Mouse (Mus musculus): ENCODE results near the gene Snx33.

The Snx33 gene

GRCm38 (mm10) chr9:56925291-56926024, 2.7 kb downstream of the Snx33 start:
- DNase-seq (ENCODE audit: low read depth, low spot score), result no peak

- no peak for DNase-seq (ENCODE audit: low read depth, low spot score)
Observed at GRCm38 (mm10) chr9:56924651-56925027, 3.5 kb downstream of the Snx33 start.

DNA sequence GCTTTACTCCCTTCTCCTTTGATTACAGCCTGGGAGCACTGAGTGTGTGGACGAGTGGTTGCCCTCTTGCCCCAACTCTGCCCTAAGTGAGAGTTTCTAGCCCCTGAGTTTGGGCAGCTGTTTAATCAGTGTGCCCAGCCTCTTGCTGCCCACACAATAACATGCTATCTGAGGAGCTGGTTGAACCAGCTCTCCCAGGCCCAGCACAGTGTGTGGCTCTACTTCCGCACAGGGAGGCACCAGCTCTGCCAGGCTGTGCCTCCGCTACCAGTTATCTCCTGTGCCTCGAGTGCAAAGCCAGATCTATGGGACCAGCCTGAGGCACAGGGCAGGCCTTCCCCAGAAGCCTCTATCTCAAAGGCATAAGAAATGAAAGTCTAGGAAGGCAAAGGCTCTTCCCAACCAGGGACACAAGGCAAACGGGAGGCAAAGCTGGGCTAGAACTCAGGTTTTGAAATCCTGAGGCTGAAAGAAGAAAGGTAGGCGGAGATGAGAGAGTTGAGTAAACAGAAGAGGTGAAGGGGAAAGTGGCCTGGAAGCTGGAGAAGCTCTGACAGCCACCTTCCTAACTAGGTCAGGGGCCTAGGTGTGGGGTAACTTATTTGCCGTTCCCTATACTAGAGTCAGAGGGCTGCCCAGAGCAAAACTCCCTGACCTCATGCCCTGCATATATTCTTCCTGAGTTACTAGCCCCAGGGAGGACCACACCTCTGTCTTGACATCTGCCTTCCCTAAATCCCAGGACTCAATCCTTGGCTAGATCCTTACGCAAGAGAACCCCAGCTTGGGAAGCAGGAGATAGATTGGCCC, 4.1 kb downstream of the Snx33 start:
- no peak for DNase-seq (ENCODE audit: low read depth, low spot score)

- no peak for DNase-seq (ENCODE audit: low read depth, low spot score)
Observed at GRCm38 (mm10) chr9:56922746-56923145, 5.4 kb downstream of the Snx33 start.

DNA sequence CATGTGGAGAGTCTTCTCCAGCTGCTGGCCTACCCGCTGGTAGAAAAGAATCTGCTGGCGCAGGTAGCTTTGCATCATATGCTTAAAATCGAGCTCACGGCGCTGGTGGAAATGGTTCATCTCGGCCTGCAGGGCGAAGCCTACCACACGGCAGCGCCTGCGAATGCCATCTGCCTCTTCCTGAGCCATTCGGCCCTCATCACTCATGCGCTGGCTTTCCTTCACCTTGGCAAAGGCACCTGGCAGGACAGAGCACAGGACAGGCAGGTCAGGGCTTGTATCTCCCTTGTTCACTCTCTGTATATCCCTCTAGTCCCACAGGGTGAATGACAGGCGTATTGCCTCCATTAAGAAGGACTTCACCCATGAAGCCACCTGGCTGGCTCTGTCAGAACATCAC, 9.7 kb downstream of the Snx33 start:
- no peak for DNase-seq (ENCODE audit: low read depth, low spot score)

GRCm38 (mm10) chr9:56917131-56917530, 11.0 kb downstream of the Snx33 start:
- no peak for DNase-seq (ENCODE audit: low read depth, low spot score)

- no peak for DNase-seq (ENCODE audit: low read depth, low spot score)
Observed at GRCm38 (mm10) chr9:56915695-56916410, 12.3 kb downstream of the Snx33 start.

DNA sequence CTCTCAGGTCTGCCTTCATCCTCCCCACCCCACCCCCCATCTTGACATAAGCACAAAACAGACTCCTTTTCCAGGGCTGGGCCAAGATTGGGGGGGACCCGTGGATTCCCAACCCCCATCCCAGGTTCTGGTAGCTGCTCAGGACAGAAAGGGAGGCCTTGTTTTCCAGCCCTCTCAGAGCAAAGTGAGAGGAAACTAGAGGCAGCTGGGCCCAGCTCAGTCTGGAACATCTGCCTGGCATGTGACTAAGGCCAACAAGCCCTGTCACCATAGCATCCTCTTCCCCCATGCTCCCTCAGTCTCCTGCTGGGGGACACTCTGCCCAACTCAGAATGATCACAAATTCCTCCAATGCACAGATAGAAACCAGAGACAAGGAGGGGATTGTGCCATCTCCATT, 13.1 kb downstream of the Snx33 start:
- DNase-seq (ENCODE audit: low read depth, low spot score), result no peak

DNA sequence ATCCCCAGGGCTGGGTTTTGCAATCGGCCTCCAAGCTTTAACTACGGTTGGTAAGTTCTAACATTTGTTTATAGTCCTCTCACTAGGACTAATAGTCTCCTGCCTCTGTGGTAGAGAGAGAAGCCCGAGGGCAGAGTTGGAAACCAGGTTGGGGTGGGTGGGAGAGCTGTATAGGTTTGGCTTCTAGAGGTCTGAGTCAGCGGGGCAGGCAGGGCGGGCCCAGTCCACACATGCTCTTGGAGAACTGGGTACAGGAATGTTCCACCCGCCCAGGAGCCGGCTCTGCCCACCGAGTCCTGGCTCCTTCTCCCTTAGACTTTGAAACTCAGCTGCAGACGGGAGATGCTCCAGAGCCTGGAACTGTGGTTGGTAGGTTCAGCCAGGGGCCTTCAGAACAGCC, 14.2 kb downstream of the Snx33 start:
- no peak for DNase-seq (ENCODE audit: low read depth, low spot score)

- no peak for DNase-seq (ENCODE audit: low read depth, low spot score)
Observed at GRCm38 (mm10) chr9:56911017-56911416, 17.2 kb downstream of the Snx33 start.

DNA sequence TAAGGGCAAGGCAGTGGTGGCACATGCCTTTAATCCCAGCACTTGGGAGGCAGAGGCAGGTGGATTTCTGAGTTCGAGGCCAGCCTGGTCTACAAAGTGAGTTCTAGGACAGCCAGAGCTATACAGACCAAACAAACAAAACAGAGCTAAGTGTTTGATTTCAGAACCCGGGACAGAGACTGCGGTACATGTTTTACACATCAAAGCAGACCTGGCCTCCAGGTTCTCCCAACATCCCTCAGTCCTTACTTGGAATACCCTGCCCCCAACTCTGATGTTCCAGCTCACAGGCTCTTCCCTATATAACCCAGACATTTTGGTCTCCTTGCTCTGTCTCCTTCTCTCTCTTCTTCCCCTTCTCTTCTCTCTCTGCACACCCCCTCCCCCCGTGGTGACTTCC, 18.2 kb downstream of the Snx33 start:
- peak; percentile 80 for DNase-seq (ENCODE audit: low read depth, low spot score)

DNA sequence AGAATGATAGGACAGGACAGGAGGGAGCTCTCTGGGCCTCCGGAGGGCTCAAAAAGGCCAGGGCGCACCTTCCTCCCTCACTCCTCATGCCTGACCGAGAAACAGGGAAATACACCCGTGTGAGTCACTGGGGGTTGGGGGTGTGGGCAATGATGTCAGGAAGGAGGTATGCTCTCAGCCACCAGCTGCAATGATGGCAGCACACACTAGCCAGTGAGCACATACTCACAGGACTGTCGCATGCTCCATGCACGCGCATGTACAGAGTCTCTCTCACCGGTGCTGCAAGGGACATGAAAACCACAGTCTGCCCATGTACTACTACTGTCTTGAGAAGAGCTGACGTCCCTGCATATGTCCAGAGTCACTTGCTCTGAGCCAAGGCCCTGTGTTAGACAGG, 20.6 kb downstream of the Snx33 start:
- no peak for DNase-seq (ENCODE audit: low read depth, low spot score)

- DNase-seq (ENCODE audit: low read depth, low spot score), result no peak
Observed at GRCm38 (mm10) chr9:56903662-56904061, 24.5 kb downstream of the Snx33 start.

- DNase-seq (ENCODE audit: low read depth, low spot score), result peak; percentile 31
Observed at GRCm38 (mm10) chr9:56901187-56901586, 27.0 kb downstream of the Snx33 start.

DNA sequence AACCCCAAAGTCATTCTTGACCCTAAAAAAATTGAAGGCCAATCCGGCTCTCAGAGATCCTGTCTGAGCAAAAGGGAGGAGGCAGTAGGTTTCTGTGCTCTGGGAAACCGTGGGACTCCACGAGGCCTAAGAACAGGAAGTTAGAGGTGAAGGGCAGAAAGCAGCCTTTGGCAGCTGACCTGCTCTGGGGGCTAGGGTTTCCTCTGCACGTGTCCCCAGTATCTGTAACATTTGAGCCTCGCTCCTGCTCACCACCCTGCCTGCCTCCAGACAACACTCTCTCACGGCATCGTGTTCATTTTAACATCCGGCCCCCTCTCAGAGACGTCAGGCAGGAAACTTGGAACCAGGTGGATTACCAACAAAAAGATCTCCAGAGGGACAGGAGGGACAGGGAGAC, 27.6 kb downstream of the Snx33 start:
- DNase-seq (ENCODE audit: low read depth, low spot score), result no peak

GRCm38 (mm10) chr9:56900060-56900459, 28.1 kb downstream of the Snx33 start:
- no peak for DNase-seq (ENCODE audit: low read depth, low spot score)

GRCm38 (mm10) chr9:56899409-56899808, 28.8 kb downstream of the Snx33 start:
- DNase-seq (ENCODE audit: low read depth, low spot score), result no peak

GRCm38 (mm10) chr9:56896779-56897178, 31.4 kb downstream of the Snx33 start:
- no peak for DNase-seq (ENCODE audit: low read depth, low spot score)

DNA sequence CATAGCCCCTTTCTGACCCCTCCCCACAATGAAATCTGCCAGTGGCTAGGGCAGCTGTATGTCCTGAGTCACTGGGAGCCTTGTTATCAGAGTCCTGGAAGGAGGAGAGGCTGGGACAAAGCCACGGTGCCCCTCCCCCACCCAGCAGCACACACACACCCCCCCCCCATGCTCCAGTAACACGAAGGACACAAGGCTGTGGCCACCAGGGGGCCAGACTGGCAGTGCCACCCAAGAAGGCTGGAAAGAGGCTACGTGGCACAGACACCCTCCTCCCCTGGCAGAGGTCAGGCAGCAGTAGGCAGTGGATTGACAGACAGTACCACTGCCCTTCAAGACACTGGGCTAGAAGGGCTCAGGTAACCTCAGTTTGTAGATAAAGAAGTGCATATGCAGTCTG, 34.2 kb downstream of the Snx33 start:
- peak; percentile 18 for DNase-seq (ENCODE audit: low read depth, low spot score)

DNA sequence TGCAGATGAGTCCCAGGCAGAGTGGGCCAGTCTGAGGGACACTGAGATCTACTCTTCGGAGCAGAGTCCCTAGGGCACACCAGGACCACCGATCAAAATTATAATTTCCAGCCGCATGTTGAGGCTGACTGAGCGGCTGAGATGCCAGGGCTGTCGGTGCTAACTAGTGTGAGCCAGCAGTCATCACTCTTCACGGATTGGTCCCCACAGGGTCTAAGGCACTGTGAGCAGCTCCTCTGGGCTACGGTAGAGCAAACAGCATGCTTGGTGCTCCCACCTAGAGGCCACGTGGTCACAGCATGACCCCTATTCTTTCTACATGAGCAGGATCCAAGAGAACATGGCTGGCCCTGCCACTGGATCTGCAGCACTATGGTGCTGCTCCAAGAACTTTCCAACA, 34.9 kb downstream of the Snx33 start:
- DNase-seq (ENCODE audit: low read depth, low spot score), result no peak

- DNase-seq (ENCODE audit: low read depth, low spot score), result no peak
Observed at GRCm38 (mm10) chr9:56892111-56892510, 36.1 kb downstream of the Snx33 start.

- peak; percentile 88 for DNase-seq (ENCODE audit: low read depth, low spot score)
Observed at GRCm38 (mm10) chr9:56891517-56892011, 36.6 kb downstream of the Snx33 start.

All from ES-CJ7 (cell line).